Mouse (Mus musculus): ENCODE measurements around the gene Tex12. TPM values are rescaled to one million over a fixed set of nuclear protein-coding genes. Genes with fewer than 3 reads are reported as not detected.

The Tex12 gene
- total RNA-seq, 2 experiments from 2014 or later: not detected

- intact Hi-C loops (cut with DNase I): loop anchor here (1.0 kb wide), 1 partner anchor 87 kb away; no protein-coding TSS in a partner anchor
- DNase-seq (ENCODE audit: extremely low spot score in 1 of 2, low spot score in 2 of 2): peak; percentile 33 to 39
- H3K27ac ChIP-seq: no peak overlapping the region
- H3K4me3 ChIP-seq: no peak overlapping the region
- peak; percentile 66 for TF ChIP-seq CTCF (IDR thresholded peaks at IDR 0.05)
Measured at GRCm38 (mm10) chr9:50530890-50531289, 30.2 kb downstream of the Tex12 start.

DNA sequence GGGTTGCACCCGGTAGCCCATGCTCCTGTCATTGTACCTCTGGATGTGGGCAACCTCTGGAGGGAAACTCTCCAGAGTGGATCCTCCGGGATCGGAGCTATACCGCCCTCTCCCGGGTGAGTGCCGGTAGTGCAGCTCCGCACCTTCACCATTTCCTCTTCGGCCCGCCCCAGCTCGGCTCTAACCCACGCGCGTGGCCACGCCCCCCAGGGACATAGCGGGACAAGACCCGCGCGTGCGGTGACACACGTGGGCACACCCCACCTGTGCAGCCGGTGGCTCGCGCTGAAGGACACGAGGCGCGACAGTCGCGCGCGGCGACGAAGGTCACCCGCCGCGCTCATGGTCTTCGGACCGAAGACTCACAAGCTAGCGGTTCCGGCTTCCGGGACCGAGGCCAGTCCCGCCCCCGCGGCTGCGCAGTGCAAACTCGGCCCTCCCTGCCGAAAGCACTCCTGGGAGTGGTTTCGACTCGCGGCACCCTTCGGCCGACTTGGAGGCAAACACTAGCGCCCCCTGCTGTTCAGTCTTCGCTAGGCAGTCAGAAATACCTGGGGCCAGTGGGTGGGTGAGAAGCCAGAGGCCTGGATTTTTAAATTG lies 32.7 kb downstream of the Tex12 start, which contains the start of gene Pts:
Gene Pts (minus strand): TSS at position 432 of the 600 bp plus-strand sequence.
- peak; percentile 65 for TF ChIP-seq CTCF (IDR thresholded peaks at IDR 0.05)
- intact Hi-C loops (cut with DNase I): loop anchor here (1.0 to 2.0 kb wide), 3 partner anchors 65 to 1034 kb away; no protein-coding TSS in a partner anchor
- Histone ChIP-seq H3K27ac (peak within 1 kb of the TSS; percentile 86), H3K4me3 (peak within 1 kb of the TSS; percentile 67)
- DNase-seq (ENCODE audit: extremely low spot score in 1 of 2, low spot score in 2 of 2): peak; percentile 96

DNA sequence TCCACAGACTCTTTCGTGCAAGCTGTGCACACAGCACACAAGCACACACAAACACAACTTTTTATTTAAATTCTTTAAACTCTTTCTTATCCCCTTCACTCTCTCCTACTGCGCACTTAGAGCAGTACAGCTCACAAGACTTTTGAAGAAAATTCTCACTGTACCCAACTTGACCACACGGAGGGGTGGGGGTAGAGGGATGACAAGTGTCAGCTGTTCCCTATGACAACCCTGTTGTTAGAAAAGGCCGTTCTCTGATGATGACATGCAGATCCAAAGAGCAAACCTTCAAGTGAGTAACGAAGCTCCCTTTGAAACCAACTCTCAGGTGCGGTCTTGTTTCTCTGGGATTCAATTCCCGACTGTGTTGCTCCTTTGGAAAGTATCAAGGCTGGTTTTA lies 33.3 kb downstream of the Tex12 start:
- Histone ChIP-seq H3K27ac (peak overlapping the region; percentile 86), H3K4me3 (peak overlapping the region; percentile 67)
- DNase-seq (ENCODE audit: extremely low spot score in 1 of 2, low spot score in 2 of 2): no peak
- TF ChIP-seq CTCF (IDR thresholded peaks at IDR 0.05): no peak
- intact Hi-C loops (cut with DNase I): loop anchor here (1.0 to 2.0 kb wide), 3 partner anchors 65 to 1033 kb away; no protein-coding TSS in a partner anchor

DNA sequence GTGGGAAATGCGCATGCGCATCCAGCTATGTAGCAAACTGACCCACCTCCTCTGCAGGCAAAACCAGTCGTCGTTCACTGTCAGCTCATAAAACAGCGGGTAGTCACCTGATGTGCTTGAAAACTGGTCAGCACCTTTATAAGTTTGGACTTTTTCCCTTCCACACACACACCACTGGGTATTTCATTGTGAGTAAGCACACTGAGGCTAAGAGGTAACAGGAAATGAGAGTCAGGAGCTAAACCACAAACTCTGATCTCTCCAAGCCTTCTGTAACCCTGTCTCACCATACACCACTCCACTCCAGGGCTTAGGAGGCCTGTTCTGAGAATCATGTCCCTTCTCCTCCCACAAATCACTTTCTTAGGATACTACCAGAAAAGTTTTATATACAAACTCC lies 35.5 kb downstream of the Tex12 start:
- intact Hi-C loops (cut with DNase I): no loop called here
- TF ChIP-seq CTCF (IDR thresholded peaks at IDR 0.05): no peak
- no peak overlapping the region for H3K4me3 ChIP-seq
- no peak for DNase-seq (ENCODE audit: extremely low spot score in 1 of 2, low spot score in 2 of 2)
- H3K27ac ChIP-seq: no peak overlapping the region

GRCm38 (mm10) chr9:50524936-50525335 lies 36.2 kb downstream of the Tex12 start:
- Histone ChIP-seq H3K4me3 (no peak overlapping the region), H3K27ac (no peak overlapping the region)
- TF ChIP-seq CTCF (IDR thresholded peaks at IDR 0.05): no peak
- intact Hi-C loops (cut with DNase I): no loop called here
- DNase-seq (ENCODE audit: extremely low spot score in 1 of 2, low spot score in 2 of 2): no peak

DNA sequence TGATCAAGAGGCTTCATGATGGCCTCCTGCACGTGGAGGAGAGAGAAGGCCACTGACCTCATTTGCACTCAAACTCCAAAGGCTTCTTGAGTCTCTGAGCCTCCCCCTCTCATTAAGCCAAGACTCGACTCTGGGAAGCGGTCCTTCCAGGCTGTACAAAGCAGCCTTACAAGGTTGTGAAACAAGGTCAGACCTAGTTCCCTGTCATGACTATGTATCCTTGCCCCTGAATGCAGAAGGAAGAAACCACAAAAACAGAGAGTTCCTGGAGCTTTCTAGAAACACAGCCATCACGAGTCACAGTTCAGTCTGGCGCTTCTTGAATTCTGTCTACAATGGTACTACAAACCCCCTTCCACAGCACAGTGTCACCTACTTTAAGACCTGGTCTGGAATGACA lies 38.6 kb downstream of the Tex12 start:
- TF ChIP-seq CTCF (IDR thresholded peaks at IDR 0.05): no peak
- intact Hi-C loops (cut with DNase I): no loop called here
- Histone ChIP-seq H3K27ac (no peak overlapping the region), H3K4me3 (no peak overlapping the region)
- DNase-seq (ENCODE audit: extremely low spot score in 1 of 2, low spot score in 2 of 2): no peak

- DNase-seq (ENCODE audit: extremely low spot score in 1 of 2, low spot score in 2 of 2): no peak
- no peak overlapping the region for H3K27ac ChIP-seq
- no peak overlapping the region for H3K4me3 ChIP-seq
- intact Hi-C loops (cut with DNase I): no loop called here
- peak; percentile 33 for TF ChIP-seq CTCF (IDR thresholded peaks at IDR 0.05)
Measured at GRCm38 (mm10) chr9:50521562-50521961, 39.6 kb downstream of the Tex12 start.

DNA sequence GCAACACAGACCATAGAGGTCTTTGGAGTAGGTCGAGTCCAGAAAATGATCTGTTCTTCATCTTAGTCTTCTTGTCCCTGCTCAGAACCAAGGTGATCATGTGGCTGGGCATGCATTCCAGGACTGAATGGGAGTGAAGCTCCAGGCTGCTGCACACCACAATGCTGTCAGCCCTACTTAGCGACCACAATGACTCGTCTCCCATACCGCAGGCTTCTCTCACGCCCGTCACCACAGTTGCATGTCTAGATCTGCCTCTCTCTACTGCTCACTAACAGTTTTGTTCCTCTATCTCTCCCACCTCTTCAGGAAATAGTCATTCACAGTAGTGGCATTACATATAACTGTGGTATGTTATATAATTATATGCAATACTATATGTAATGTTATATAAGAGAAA lies 40.4 kb downstream of the Tex12 start:
- no peak overlapping the region for H3K4me3 ChIP-seq
- no peak overlapping the region for H3K27ac ChIP-seq
- intact Hi-C loops (cut with DNase I): no loop called here
- no peak for DNase-seq (ENCODE audit: extremely low spot score in 1 of 2, low spot score in 2 of 2)
- no peak for TF ChIP-seq CTCF (IDR thresholded peaks at IDR 0.05)

DNA sequence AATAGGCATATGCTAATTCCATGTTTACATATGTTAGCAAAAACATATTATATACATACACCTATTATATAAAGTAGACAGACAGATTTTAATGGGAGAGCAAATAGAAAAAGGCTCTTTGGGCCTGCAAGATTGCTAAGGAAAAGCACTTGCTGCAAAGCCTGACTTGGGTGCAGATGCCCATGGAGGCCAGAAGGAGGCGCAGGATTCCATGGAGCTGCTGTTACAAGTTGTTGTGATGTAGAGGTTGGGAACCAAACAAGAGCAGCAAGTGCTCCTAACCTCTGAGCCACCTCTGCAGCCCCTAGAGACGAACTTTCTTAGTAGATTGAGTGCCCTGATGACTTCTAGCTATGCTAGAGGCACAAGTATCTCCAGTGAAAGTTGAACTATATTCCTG lies 42.3 kb downstream of the Tex12 start:
- H3K27ac ChIP-seq: no peak overlapping the region
- no peak overlapping the region for H3K4me3 ChIP-seq
- intact Hi-C loops (cut with DNase I): loop anchor here (5.0 kb wide), 1 partner anchor 41 kb away; no protein-coding TSS in a partner anchor
- TF ChIP-seq CTCF (IDR thresholded peaks at IDR 0.05): peak; percentile 41
- DNase-seq (ENCODE audit: extremely low spot score in 1 of 2, low spot score in 2 of 2): no peak

- no peak overlapping the region for H3K4me3 ChIP-seq
- intact Hi-C loops (cut with DNase I): loop anchor here (5.0 kb wide), 1 partner anchor 38 kb away; no protein-coding TSS in a partner anchor
- no peak for TF ChIP-seq CTCF (IDR thresholded peaks at IDR 0.05)
- H3K27ac ChIP-seq: no peak overlapping the region
- DNase-seq (ENCODE audit: extremely low spot score in 1 of 2, low spot score in 2 of 2): no peak
Measured at GRCm38 (mm10) chr9:50515462-50515861, 45.7 kb downstream of the Tex12 start.

GRCm38 (mm10) chr9:50507570-50507969 lies 53.6 kb downstream of the Tex12 start:
- TF ChIP-seq CTCF (IDR thresholded peaks at IDR 0.05): no peak
- Histone ChIP-seq H3K4me3 (no peak overlapping the region), H3K27ac (no peak overlapping the region)
- DNase-seq (ENCODE audit: extremely low spot score in 1 of 2, low spot score in 2 of 2): no peak
- intact Hi-C loops (cut with DNase I): no loop called here

Other genes with a start within 250 kb of the Tex12 start
- gene Rpl10-ps3, start 216.4 kb downstream of the Tex12 start, total RNA-seq (2021): 100 to 1,000 TPM; 337 to 355 TPM
- gene Plet1, start 66.8 kb downstream of the Tex12 start, total RNA-seq (2021): not detected
- 10 to 100 TPM; 28.6 to 31.6 TPM for gene Pts, start 32.6 kb downstream of the Tex12 start, total RNA-seq (2021)
- gene Il18, start 6.5 kb downstream of the Tex12 start, total RNA-seq (2021): 10 to 100 TPM; 22.6 to 23.8 TPM
- 1 to 10 TPM; 3.0 to 3.6 TPM for gene Bco2, start 6.1 kb downstream of the Tex12 start, total RNA-seq (2021)
- 100 to 1,000 TPM in 1 of 2 experiments, 10 to 100 TPM in 1; 97.9 to 114 TPM for gene Sdhd, start 42.5 kb upstream of the Tex12 start, total RNA-seq (2021)
- gene Timm8b, start 42.6 kb upstream of the Tex12 start, total RNA-seq (2021): 100 to 1,000 TPM; 216 to 226 TPM
- gene Pih1d2, start 56.0 kb upstream of the Tex12 start, total RNA-seq (2021): 1 to 10 TPM; 2.0 to 3.8 TPM
- gene Nkapd1, start 56.1 kb upstream of the Tex12 start, total RNA-seq (2021): 10 to 100 TPM; 21.3 to 22.1 TPM
- 100 to 1,000 TPM; 110 to 119 TPM for gene Dlat, start 98.5 kb upstream of the Tex12 start, total RNA-seq (2021)
- gene Dixdc1, start 178.2 kb upstream of the Tex12 start, total RNA-seq (2021): 10 to 100 TPM; 79.4 to 80.7 TPM
- gene 2310030G06Rik, start 185.2 kb upstream of the Tex12 start, total RNA-seq (2021): 1 to 10 TPM; 2.8 to 3.2 TPM
- gene Cryab, start 190.0 kb upstream of the Tex12 start, total RNA-seq (2021): 100 to 1,000 TPM; 118 to 125 TPM
- gene Hspb2, start 191.0 kb upstream of the Tex12 start, total RNA-seq (2021): 1 to 10 TPM; 1.4 to 1.5 TPM
- gene Fdxacb1, start 206.9 kb upstream of the Tex12 start, total RNA-seq (2021): 1 to 10 TPM; 4.6 to 4.8 TPM
- gene Alg9, start 213.7 kb upstream of the Tex12 start, total RNA-seq (2021): 10 to 100 TPM; 25.4 to 26.7 TPM
- gene 1110032A03Rik, start 214.2 kb upstream of the Tex12 start, total RNA-seq (2021): 10 to 100 TPM; 34.7 to 38.3 TPM